Mouse (Mus musculus) E14TG2a.4 (cell line): Measurements from ENCODE around the gene Rab11fip4.

Experiments used
- CTCF ChIP-seq: conservative IDR thresholded peaks from 2 replicates; pipeline ENCODE4 v1.5.1; 2014; ENCODE audit warnings: low read length
- NANOG ChIP-seq: IDR thresholded peaks from 2 replicates; pipeline ENCODE4 v1.6.1; 2014; ENCODE audit warnings: borderline replicate concordance, low read length, mixed read lengths
- POU5F1 ChIP-seq: IDR thresholded peaks from 2 replicates; pipeline ENCODE4 v1.6.1; 2014; ENCODE audit warnings: low read length, borderline replicate concordance

- TF ChIP-seq CTCF = no peak
- TF ChIP-seq NANOG = no peak
- TF ChIP-seq POU5F1 = no peak
These were observed 32.0 kb downstream of the Rab11fip4 start for GRCm38 (mm10) chr11:79623029-79623428.
